Mouse (Mus musculus) adrenal gland, adult 18-20 months (tissue): ENCODE results near the gene Fbxl4. TPM values are rescaled to one million over a fixed set of nuclear protein-coding genes. Genes with fewer than 3 reads are reported as not detected.
A peak's percentile ranks its signal among the peaks of the same experiment; 100 is the strongest.
"Not testable (repeated sequence)": the region's sequence is repeated elsewhere in the genome, so short reads cannot be mapped to it uniquely, and the experiment has no call there.

Experiments used
- DNase-seq, 2 experiments: peaks; one replicate each; pipeline ENCODE4 v3.0.0; 2021 to 2022; ENCODE audit warnings: low spot score in 2 of 2
- long read RNA-seq, 2 experiments: library from polyadenylated mRNA; stranded (forward); transcript quantifications; one replicate each; pipeline ENCODE4 v2.0.0; 2021
- total RNA-seq, 2 experiments: library from RNA; stranded (reverse); gene quantifications; 1 replicate in 1 of 2; 2 replicates in 1 of 2; pipeline ENCODE4 v1.2.3; 2021

Fbxl4 gene
- 10 to 100 TPM; 15.6 to 18.6 TPM for total RNA-seq
- long read RNA-seq, experiment 1, transcript Fbxl4-201 (9 exons, 2,546 nt), result major isoform, 18 of 21 reads
- long read RNA-seq, experiment 1, partial matches to known transcripts, result 0 of 21 reads
- long read RNA-seq, experiment 1, other reads (novel, unspliced or antisense), result 3 of 21 reads
- long read RNA-seq, experiment 2, transcript Fbxl4-201 (9 exons, 2,546 nt), result major isoform, 32 of 51 reads
- long read RNA-seq, experiment 2, partial matches to known transcripts, result 8 of 51 reads
- long read RNA-seq, experiment 2, other reads (novel, unspliced or antisense), result 8 of 51 reads

GRCm38 (mm10) chr4:22357266-22357930, at the start of gene Fbxl4:
TSS of gene Fbxl4 (plus strand) at chr4:22357543.
- peak; percentile 81 to 87 for DNase-seq

GRCm38 (mm10) chr4:22314564-22314963, 42.8 kb upstream of the Fbxl4 start:
- no peak for DNase-seq

GRCm38 (mm10) chr4:22342816-22343573, 14.3 kb upstream of the Fbxl4 start:
- DNase-seq, result no peak

GRCm38 (mm10) chr4:22349086-22349485, 8.3 kb upstream of the Fbxl4 start:
- not testable (repeated sequence) for DNase-seq

DNA sequence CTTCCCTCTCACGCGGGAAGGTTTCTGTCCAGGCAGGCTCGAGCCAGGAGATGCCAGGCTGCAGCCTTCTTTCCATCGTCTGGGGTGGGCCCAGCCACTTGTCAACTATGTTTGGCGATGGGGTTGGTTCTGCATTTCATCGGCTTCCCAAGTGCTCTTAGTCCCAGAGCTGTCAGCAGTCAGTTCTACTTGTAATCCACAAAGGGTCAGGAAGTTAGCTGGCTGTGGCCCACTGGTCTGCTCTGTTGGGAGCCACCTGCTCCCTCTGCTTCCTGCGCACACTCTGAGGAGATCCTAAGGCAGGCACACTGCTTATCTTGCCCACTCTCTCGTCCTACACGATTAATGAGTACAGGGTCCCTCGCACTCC, 573 bp downstream of the Fbxl4 start:
- DNase-seq, result no peak

DNA sequence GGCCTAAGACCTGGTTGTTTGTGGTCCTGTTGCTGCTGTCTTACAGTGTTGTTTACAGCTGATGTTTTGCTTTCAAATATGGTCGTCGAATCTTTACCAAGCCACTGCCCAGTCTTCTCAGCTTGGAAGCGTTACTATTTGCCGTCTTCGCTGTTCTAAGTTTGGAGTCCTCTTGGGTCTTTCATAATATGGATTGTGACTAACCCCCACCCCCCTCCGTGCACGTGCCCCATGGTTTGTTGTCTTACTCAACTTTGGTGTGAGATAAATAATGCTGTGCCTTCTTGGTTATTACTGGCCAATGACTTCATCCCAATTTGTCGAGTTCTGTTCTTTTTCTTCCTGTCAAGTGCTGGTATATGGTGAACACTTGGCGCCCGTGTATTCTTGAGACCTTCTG, 1.1 kb downstream of the Fbxl4 start:
- DNase-seq, result no peak

DNA sequence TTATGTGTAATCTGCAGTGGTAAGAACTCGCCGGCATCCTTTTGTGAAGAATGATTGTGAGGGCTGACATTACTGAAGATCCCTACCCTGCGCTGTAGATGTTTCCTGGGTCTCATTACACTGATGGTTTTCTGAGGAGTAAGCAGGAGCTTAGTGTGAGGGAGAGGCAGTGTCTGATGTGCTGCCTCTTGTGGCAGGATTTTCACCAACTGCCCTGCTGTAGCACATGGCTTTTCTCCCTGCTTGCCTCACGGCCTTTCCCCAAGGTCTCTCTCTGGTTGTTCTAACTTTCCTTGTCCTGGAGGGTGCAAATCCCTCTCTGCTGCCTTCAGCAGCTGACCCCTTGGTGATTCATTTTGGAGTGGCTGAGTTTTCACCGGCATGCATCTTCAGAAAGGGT, 10.0 kb downstream of the Fbxl4 start:
- no peak for DNase-seq

GRCm38 (mm10) chr4:22378516-22378915, 21.2 kb downstream of the Fbxl4 start:
- DNase-seq, result no peak

GRCm38 (mm10) chr4:22380646-22381045, 23.3 kb downstream of the Fbxl4 start:
- no peak for DNase-seq

DNA sequence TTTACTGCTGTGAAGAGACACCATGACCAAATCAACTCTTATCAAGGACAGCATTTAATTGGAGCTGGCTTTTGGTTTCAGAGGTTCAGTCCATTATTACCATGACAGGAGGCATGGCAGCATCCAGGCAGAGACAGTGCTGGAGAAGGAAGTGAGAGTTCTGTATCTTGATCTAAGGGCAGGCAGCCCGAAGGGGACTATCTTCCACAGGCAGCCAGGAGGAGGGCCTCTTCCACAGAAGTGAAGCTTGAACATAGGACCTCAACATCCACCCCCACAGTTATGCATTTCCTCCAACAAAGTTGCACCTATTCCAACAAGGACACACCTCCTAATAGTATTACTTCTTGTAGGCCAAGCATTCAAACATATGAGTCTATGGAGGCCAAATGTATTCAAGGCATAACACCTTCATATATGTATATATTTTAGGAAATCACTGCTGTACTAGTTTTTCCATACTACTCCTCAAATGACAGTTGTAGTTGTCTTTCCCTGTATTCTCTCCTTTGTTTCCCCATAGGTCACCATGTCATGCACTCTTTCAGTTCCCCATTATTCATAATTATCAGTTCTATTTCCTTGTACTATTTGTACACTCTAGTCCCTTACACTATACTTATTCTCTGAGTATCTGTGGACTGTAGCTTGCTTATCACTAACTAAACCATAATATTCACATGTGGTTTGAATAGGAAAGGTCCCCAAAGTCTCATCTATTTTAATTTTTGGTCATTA, 26.4 kb downstream of the Fbxl4 start:
- no peak for DNase-seq

- DNase-seq, result no peak
Measured at GRCm38 (mm10) chr4:22390045-22390444, 32.7 kb downstream of the Fbxl4 start.

DNA sequence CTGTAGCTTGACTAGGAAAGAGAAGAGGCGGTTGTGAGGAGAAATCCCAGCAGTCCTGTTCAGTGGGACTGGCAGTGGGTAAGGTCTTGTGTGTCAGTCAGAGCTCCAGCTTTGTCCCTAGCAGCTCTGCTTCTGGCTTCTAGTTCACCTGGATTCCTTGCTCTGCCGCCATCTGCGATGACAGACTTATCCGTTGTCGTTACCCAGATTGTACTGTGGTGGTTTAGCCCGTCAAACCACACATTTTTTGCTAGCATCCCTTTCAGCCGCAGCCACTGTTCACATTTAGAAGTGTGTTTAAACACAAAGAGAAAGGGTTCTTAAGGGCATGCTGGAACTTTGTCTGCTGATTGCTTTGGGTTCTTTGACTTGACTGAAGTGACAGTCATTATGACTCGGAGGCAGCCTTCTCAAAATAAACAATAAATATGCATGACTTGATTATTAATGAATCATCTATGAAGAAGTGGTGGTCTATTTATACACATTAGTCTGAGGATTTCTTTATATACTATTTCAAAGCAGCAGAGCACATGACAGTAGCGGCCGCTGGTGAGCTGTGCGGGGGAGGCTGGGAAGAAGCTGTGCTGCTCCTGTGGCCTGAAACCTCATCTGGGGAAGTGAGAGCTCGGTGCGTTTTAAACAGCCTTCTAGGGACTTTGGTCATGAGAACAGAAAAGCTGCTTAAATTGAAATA, 35.6 kb downstream of the Fbxl4 start:
- DNase-seq, result no peak

- no peak for DNase-seq
Measured at GRCm38 (mm10) chr4:22395404-22395803, 38.1 kb downstream of the Fbxl4 start.

DNA sequence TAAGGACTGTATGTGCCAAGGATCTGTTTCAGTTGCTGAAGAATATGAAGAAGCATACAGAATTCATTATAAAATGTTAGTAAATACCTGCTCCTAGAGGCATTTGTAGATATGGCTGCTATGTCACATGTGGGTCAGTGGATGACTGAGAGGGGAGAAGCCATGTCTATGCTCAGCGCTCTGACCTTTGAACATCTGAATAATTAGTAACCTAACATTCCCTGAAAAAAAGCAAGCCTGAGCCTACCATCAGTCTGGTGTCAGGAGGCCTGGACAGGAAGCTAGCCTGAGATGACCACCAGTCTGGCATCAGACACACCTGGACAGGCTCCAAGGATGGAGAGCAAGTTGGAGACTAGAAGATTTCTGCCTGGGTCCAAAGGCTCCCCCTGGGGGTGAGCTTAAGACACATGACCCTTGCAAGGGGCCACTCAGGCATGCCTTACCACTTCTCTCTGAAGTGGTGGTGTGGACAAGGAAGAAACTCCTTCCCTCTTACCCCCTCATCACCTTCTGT, 39.2 kb downstream of the Fbxl4 start:
- no peak for DNase-seq

GRCm38 (mm10) chr4:22397003-22397402, 39.7 kb downstream of the Fbxl4 start:
- DNase-seq, result no peak

GRCm38 (mm10) chr4:22402032-22402431, 44.7 kb downstream of the Fbxl4 start:
- DNase-seq, result no peak

DNA sequence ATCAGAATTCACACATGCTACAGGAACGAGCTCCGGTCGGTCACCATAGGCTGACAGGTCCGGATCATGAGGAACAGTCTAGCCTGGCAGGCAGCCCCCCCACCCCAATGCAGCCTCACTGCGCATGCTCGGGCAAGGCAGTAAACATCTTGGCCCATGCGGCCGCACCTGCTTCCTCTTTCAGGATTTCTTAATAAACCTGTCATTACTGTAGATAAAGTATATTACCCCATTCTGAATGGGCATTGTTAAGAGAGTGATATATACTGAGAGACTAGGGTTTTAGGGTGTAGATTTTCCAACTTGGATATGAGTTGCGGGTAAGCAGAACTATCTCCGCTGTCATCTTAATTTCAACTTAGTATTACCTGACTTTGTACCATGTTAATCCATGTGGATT, 45.6 kb downstream of the Fbxl4 start:
- no peak for DNase-seq

- no peak for DNase-seq
Measured at GRCm38 (mm10) chr4:22420627-22421026, 63.3 kb downstream of the Fbxl4 start.

DNA sequence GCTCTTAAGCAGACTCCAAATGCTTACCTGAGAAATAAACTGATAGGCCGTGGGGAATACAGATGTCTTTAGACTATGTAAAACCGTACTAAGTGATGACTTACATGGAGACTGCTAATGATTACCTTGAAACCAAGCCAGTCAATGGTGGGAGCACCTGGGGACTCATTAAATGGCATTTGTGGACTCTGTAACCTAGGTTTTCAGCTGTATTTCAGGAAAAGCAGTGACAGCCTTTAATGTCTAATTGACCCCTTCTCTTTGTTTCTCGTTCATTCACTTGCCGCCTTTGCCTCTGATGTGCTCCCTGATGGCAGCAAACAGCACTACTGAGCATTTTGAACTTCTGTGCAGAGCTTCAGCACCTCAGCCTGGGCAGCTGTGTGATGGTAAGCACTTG, 65.1 kb downstream of the Fbxl4 start:
- DNase-seq, result no peak

- no peak for DNase-seq
Measured at GRCm38 (mm10) chr4:22428150-22428549, 70.8 kb downstream of the Fbxl4 start.

DNA sequence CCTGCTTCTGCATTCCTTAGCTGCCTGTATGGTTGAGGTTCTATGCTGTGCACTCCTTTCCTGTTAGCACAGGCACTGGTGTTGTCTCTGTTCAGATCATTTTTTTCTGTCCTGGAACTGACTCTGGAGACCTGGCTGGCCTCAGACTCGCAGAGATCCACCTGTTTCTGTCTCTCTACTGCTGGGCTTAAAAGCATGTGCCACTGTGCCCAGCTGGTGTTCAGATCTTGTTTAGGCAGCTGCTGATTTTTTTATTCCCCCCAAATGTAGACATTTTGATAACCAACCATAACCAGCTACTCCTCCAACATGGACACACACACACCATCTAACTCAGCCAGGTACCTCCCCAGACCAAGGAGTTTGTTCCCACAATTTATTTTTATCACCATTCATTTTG, 112.2 kb downstream of the Fbxl4 start:
- DNase-seq, result no peak
